Mouse (Mus musculus) MEL (cell line): ENCODE data around the gene Slain2. TPM values are rescaled to one million over a fixed set of nuclear protein-coding genes. Genes with fewer than 3 reads are reported as not detected.

Experiments used
- DNase-seq: peaks from one replicate; pipeline ENCODE4 v3.0.0; 2011; ENCODE audit warnings: low read depth, low spot score
- H3K27ac ChIP-seq: 2 replicates; pipeline ENCODE4 v1.5.1; 2012; ENCODE audit warnings: low read depth, mild to moderate bottlenecking, control low read depth, low read length, moderate library complexity; ENCODE audit not compliant: control insufficient read depth
- H3K27me3 ChIP-seq, 2 experiments: fragments of 150-350 bp in 1 of 2; sonication (generic) in 1 of 2; 2 replicates each; pipeline ENCODE4 v1.6.1; 2012; ENCODE audit warnings: low read length in 2 of 2, mild to moderate bottlenecking in 2 of 2, improper control_type of control experiment in 1 of 2, moderate library complexity in 1 of 2; ENCODE audit not compliant: insufficient read depth in 2 of 2, control insufficient read depth in 1 of 2
- H3K36me3 ChIP-seq, 2 experiments: 2 replicates each; pipeline ENCODE4 v1.6.1; 2012 to 2014; ENCODE audit warnings: low read length in 2 of 2, improper control_type of control experiment in 1 of 2, inconsistent platforms in 1 of 2, mild to moderate bottlenecking in 1 of 2; ENCODE audit not compliant: insufficient read depth in 2 of 2, control insufficient read depth in 1 of 2
- H3K4me1 ChIP-seq, 2 experiments: fragments of 150-350 bp in 1 of 2; sonication (generic) in 1 of 2; 2 replicates each; pipeline ENCODE4 v1.6.1; 2012; ENCODE audit warnings: low read length in 2 of 2, improper control_type of control experiment in 1 of 2, mild to moderate bottlenecking in 1 of 2; ENCODE audit not compliant: insufficient read depth in 2 of 2, control insufficient read depth in 1 of 2
- H3K4me3 ChIP-seq, 2 experiments: fragments of 150-350 bp in 1 of 2; sonication (generic) in 1 of 2; 2 replicates each; pipeline ENCODE4 v1.5.1; 2012; ENCODE audit warnings: low read depth in 2 of 2, low read length in 2 of 2, mild to moderate bottlenecking in 2 of 2, moderate library complexity in 2 of 2, control low read depth in 1 of 2, improper control_type of control experiment in 1 of 2; ENCODE audit not compliant: control insufficient read depth in 1 of 2, insufficient read depth in 1 of 2
- H3K79me2 ChIP-seq: 2 replicates; pipeline ENCODE4 v1.6.1; 2012; ENCODE audit warnings: mild to moderate bottlenecking, low read length, moderate library complexity; ENCODE audit not compliant: control insufficient read depth, poor library complexity, insufficient read depth
- H3K9ac ChIP-seq: 2 replicates; pipeline ENCODE4 v1.6.1; 2012; ENCODE audit warnings: low read depth, mild to moderate bottlenecking, control low read depth, low read length, moderate library complexity; ENCODE audit not compliant: control insufficient read depth, poor library complexity, severe bottlenecking
- H3K9me3 ChIP-seq: fragments of 150-350 bp; sonication (generic); replicated peaks from 2 replicates; pipeline ENCODE4 v1.6.1; 2012; ENCODE audit warnings: mild to moderate bottlenecking, low read length, improper control_type of control experiment, moderate library complexity; ENCODE audit not compliant: insufficient read depth
- CHD1 ChIP-seq: IDR thresholded peaks from 2 replicates; pipeline ENCODE4 v1.6.1; 2012; ENCODE audit warnings: low read depth, mild to moderate bottlenecking, inconsistent platforms, low read length, improper control_type of control experiment
- CTCF ChIP-seq, 3 experiments: IDR thresholded peaks in 2 of 3; conservative IDR thresholded peaks in 1 of 3; 2 replicates each; pipeline ENCODE4 v1.5.1; 2011 to 2012; ENCODE audit warnings: low read length in 3 of 3, low read depth in 2 of 3, mild to moderate bottlenecking in 2 of 3, improper control_type of control experiment in 1 of 3, inconsistent platforms in 1 of 3, mixed read lengths in 1 of 3, moderate library complexity in 1 of 3; ENCODE audit not compliant: control insufficient read depth in 1 of 3, insufficient read depth in 1 of 3, poor library complexity in 1 of 3, severe bottlenecking in 1 of 3
- EP300 ChIP-seq, 2 experiments: IDR thresholded peaks; 2 replicates each; pipeline ENCODE4 v1.6.1; 2011; ENCODE audit warnings: improper control_type of control experiment in 2 of 2, low read length in 2 of 2, low read depth in 1 of 2, mild to moderate bottlenecking in 1 of 2
- ETS1 ChIP-seq: IDR thresholded peaks from 2 replicates; pipeline ENCODE4 v1.6.1; 2012; ENCODE audit warnings: low read depth, mild to moderate bottlenecking, inconsistent platforms, low read length, improper control_type of control experiment, moderate library complexity
- HCFC1 ChIP-seq: IDR thresholded peaks from 2 replicates; pipeline ENCODE4 v1.6.1; 2012; ENCODE audit warnings: low read depth, mild to moderate bottlenecking, inconsistent platforms, low read length, improper control_type of control experiment, moderate library complexity
- JUND ChIP-seq: IDR thresholded peaks from 2 replicates; pipeline ENCODE4 v1.6.1; 2011; ENCODE audit warnings: low read depth, mild to moderate bottlenecking, improper control_type of control experiment, low read length
- MAFK ChIP-seq: IDR thresholded peaks from 2 replicates; pipeline ENCODE4 v1.6.1; 2011; ENCODE audit warnings: low read depth, mild to moderate bottlenecking, low read length, improper control_type of control experiment, borderline replicate concordance
- MAX ChIP-seq: IDR thresholded peaks from 2 replicates; pipeline ENCODE4 v1.6.1; 2011; ENCODE audit warnings: low read length, improper control_type of control experiment
- MAZ ChIP-seq: IDR thresholded peaks from 2 replicates; pipeline ENCODE4 v1.6.1; 2012; ENCODE audit warnings: low read depth, mild to moderate bottlenecking, inconsistent platforms, low read length, improper control_type of control experiment
- NELFE ChIP-seq: IDR thresholded peaks from 2 replicates; pipeline ENCODE4 v1.6.1; 2011; ENCODE audit warnings: low read depth, low read length, improper control_type of control experiment
- POLR2A ChIP-seq, 2 experiments: IDR thresholded peaks; 2 replicates each; pipeline ENCODE4 v1.6.1; 2011 to 2012; ENCODE audit warnings: low read length in 2 of 2, mild to moderate bottlenecking in 2 of 2, control low read depth in 1 of 2, improper control_type of control experiment in 1 of 2, low read depth in 1 of 2, moderate library complexity in 1 of 2; ENCODE audit not compliant: control insufficient read depth in 1 of 2, insufficient read depth in 1 of 2, poor library complexity in 1 of 2
- POLR2AphosphoS5 ChIP-seq: IDR thresholded peaks from 2 replicates; pipeline ENCODE4 v1.6.1; 2012; ENCODE audit warnings: low read depth, borderline replicate concordance, mild to moderate bottlenecking, inconsistent platforms, low read length, moderate library complexity, mixed read lengths
- ZKSCAN1 ChIP-seq: IDR thresholded peaks from 2 replicates; pipeline ENCODE4 v1.6.1; 2012; ENCODE audit warnings: low read depth, mild to moderate bottlenecking, inconsistent platforms, low read length, improper control_type of control experiment, moderate library complexity
- ZMIZ1 ChIP-seq: IDR thresholded peaks from 2 replicates; pipeline ENCODE4 v1.6.1; 2012; ENCODE audit warnings: low read depth, mild to moderate bottlenecking, inconsistent platforms, low read length, improper control_type of control experiment, moderate library complexity
- ZNF384 ChIP-seq: IDR thresholded peaks from 2 replicates; pipeline ENCODE4 v1.6.1; 2012; ENCODE audit warnings: low read depth, mild to moderate bottlenecking, inconsistent platforms, low read length, improper control_type of control experiment
- polyA plus RNA-seq, 2 experiments: library from polyadenylated mRNA; stranded (reverse) in 1 of 2; unstranded in 1 of 2; fragments of >175 nt in 1 of 2; fragments of >200 nt in 1 of 2; gene quantifications; 2 replicates each; pipeline versions ENCODE4 v1.2.1 to v1.2.4; 2012; ENCODE audit warnings: low replicate concordance in 2 of 2, low read depth in 1 of 2; ENCODE audit not compliant: insufficient read length in 2 of 2, insufficient read depth in 1 of 2, missing spikeins in 1 of 2
- total RNA-seq: library from RNA; depleted of rRNA; stranded (reverse); fragments of 300-350 nt; gene quantifications from 2 replicates; pipeline ENCODE4 v1.2.3, GENCODE M21; 2012

The Slain2 gene
- total and polyA plus RNA-seq, 3 experiments = 18.9 to 42.9 (median 29.9) TPM

GRCm38 (mm10) chr5:72883706-72884105, 30.4 kb upstream of the Slain2 start:
- peaks cover 0 to 4% of the 10 kb centered on the region in 2 experiments; a peak in 2 of 4 replicates for H3K4me1 ChIP-seq
- TF ChIP-seq POLR2AphosphoS5 (no peak), MAFK (no peak), ZKSCAN1 (no peak)
- H3K36me3 ChIP-seq = no peaks in the 10 kb centered on the region
- no peaks in the 10 kb centered on the region for H3K27me3 ChIP-seq
- no peak for DNase-seq
- H3K4me3 ChIP-seq = no peak overlapping the region
- H3K9ac ChIP-seq = no peak overlapping the region
- H3K79me2 ChIP-seq = no peaks in the 10 kb centered on the region
- no peak overlapping the region for H3K27ac ChIP-seq
- no peaks in the 10 kb centered on the region for H3K9me3 ChIP-seq

DNA sequence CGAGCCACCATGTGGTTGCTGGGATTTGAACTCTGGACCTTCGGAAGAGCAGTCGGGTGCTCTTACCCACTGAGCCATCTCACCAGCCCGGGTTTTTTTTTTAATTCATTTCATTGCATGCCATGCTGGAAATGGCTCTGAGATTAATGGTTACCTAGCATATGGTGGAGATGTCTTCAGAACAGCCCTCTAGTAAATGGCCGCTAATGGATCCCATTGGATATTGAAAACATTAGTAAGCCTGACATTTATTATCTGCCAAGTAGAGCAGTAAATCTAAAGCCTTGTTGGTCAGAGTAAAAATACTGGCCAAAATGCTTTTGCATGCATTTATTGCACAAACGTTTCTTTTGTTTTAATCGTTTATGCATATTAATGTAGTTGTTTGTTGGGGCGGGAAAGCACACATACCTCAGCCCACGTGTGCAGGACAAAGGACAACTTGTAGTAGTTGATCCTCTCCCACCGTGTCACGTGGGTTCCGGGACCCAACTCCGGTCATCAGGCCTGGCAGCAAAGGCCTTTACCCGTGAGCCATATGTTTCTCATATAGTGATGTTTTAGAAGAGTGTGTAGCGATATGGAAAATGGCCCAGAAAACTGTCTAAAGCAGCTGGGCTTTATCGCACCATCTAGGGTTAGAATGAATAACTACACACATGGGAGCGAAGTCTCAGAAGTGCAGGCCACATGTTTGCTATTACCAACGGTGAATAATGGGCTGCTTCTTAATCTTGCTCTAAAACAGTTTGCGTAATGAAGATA, 27.5 kb upstream of the Slain2 start:
- Histone ChIP-seq H3K36me3 (peaks cover 0 to 3% of the 10 kb centered on the region in 2 experiments; a peak in 1 of 4 replicates), H3K4me3 (no peak overlapping the region), H3K9ac (no peak overlapping the region), H3K4me1 (peaks cover 0 to 4% of the 10 kb centered on the region in 2 experiments; a peak in 3 of 4 replicates), H3K27me3 (no peaks in the 10 kb centered on the region), H3K27ac (no peak overlapping the region), H3K79me2 (no peaks in the 10 kb centered on the region), H3K9me3 (no peaks in the 10 kb centered on the region)
- DNase-seq = no peak
- no peak for TF ChIP-seq ETS1
- TF ChIP-seq ZMIZ1 = no peak
- TF ChIP-seq CHD1 = no peak
- TF ChIP-seq MAZ = no peak
- TF ChIP-seq MAX = no peak
- no peak for TF ChIP-seq EP300 (IDR thresholded peaks at IDR 0.05; ENCODE audit: low read depth in 1 of 2, low read length in 2 of 2)
- no peak for TF ChIP-seq HCFC1
- TF ChIP-seq CTCF (IDR thresholded peaks at IDR 0.05 in 2 of 3, conservative IDR thresholded peaks at IDR 0.05 in 1 of 3; ENCODE audit: control insufficient read depth in 1 of 3, insufficient read depth in 1 of 3, low read depth in 2 of 3, low read length in 3 of 3, poor library complexity in 1 of 3, severe bottlenecking in 1 of 3) = no peak
- TF ChIP-seq NELFE = no peak
- TF ChIP-seq JUND = no peak
- no peak for TF ChIP-seq ZNF384
- no peak for TF ChIP-seq POLR2A (IDR thresholded peaks at IDR 0.05; ENCODE audit: control insufficient read depth in 1 of 2, insufficient read depth in 1 of 2, low read depth in 1 of 2, low read length in 2 of 2, poor library complexity in 1 of 2)
